11 mouse cellular contexts compared by ENCODE assay signal in genomic region chr11:102025354-102025753, GRCm38 (mm10). TPM values are rescaled to one million over a fixed set of nuclear protein-coding genes. Genes with fewer than 3 reads are reported as not detected.
A peak's percentile ranks its signal among the peaks of the same experiment; 100 is the strongest.
DNase-seq lines count a peak whose midpoint lies in the region; ATAC-seq and TF ChIP-seq lines count a peak whose summit lies in the region.
"Had no signal": no experiment of that assay in that cellular context is flagged by ENCODE, and none has a peak within 500 bp of the region (broad histone marks: within the 10 kb centered on the region; RNA-seq: fewer than 3 reads in every experiment).

No protein-coding gene starts in this region.

- peak; percentile 49 for DNase-seq in gastrocnemius, adult 2 months
- DNase-seq in gastrocnemius, postnatal 36 days = no peak
- no peak for DNase-seq in neural tube, embryonic 11.5 days (ENCODE audit: low spot score)
- no peak for DNase-seq in neural tube, embryonic 10.5 days (ENCODE audit: extremely low spot score, low spot score)
- DNase-seq in testis, postnatal 14 days (ENCODE audit: low spot score) = no peak
- DNase-seq in layer of hippocampus, adult 11-12 months (ENCODE audit: low spot score) = no peak
- DNase-seq in embryo, embryonic 9.5 days (ENCODE audit: extremely low spot score) = no peak
- DNase-seq: kidney, adult 8-10 months had no signal

- no peaks in the 10 kb centered on the region for H3K36me3 ChIP-seq in neural tube, embryonic 11.5 days (ENCODE audit: control insufficient read depth, insufficient read depth, low read length)
- H3K36me3 ChIP-seq in intestine, postnatal 0 days (ENCODE audit: control insufficient read depth, insufficient read depth) = no peaks in the 10 kb centered on the region

- H3K27me3 ChIP-seq in neural tube, embryonic 11.5 days (ENCODE audit: control insufficient read depth, insufficient read depth, low read length) = no peaks in the 10 kb centered on the region
- H3K27me3 ChIP-seq in intestine, postnatal 0 days (replicated peaks; ENCODE audit: control insufficient read depth, insufficient read depth, low read length) = 0 out of 2 replicates have a peak, but pooled peaks cover 9% of the 10 kb centered on the region

- H3K27ac ChIP-seq in gastrocnemius, adult 2 months = peak overlapping the region; percentile 93
- H3K27ac ChIP-seq in neural tube, embryonic 11.5 days (ENCODE audit: low read depth, low read length) = no peak overlapping the region
- no peak overlapping the region for H3K27ac ChIP-seq in intestine, postnatal 0 days (ENCODE audit: low read depth, low read length)
- H3K27ac ChIP-seq: liver, embryonic 14.5 days had no signal

- H3K9me3 ChIP-seq in neural tube, embryonic 11.5 days (ENCODE audit: control insufficient read depth, low read length) = no peaks in the 10 kb centered on the region
- no peaks in the 10 kb centered on the region for H3K9me3 ChIP-seq in intestine, postnatal 0 days (ENCODE audit: control insufficient read depth)

- peak overlapping the region; percentile 78 for H3K4me3 ChIP-seq in gastrocnemius, adult 2 months
- H3K4me3 ChIP-seq in neural tube, embryonic 11.5 days (ENCODE audit: low read depth, low read length) = peak overlapping the region; percentile 50; the same call in 1 of the 2 replicates
- H3K4me3 ChIP-seq in intestine, postnatal 0 days (ENCODE audit: low read depth, low read length) = no peak overlapping the region

- WGBS in neural tube, embryonic 11.5 days = 37% methylated on average over 7 of the region's 7 CpGs
- WGBS in intestine, postnatal 0 days = 60% methylated on average over 7 of the region's 7 CpGs

- peak overlapping the region; percentile 37 for H3K9ac ChIP-seq in neural tube, embryonic 11.5 days (ENCODE audit: low read length)
- no peak overlapping the region for H3K9ac ChIP-seq in intestine, postnatal 0 days (ENCODE audit: low read depth, low read length)
- H3K9ac ChIP-seq: liver, embryonic 14.5 days had no signal

- peak overlapping the region; percentile 88 for H3K4me2 ChIP-seq in neural tube, embryonic 11.5 days (ENCODE audit: low read depth)
- H3K4me2 ChIP-seq in intestine, postnatal 0 days (replicated peaks; ENCODE audit: low read depth) = 0 out of 2 replicates have a peak overlapping the region, but pooled peaks have one; percentile 94

- ATAC-seq in neural tube, embryonic 11.5 days (ENCODE audit: insufficient read depth, low FRiP score, low TSS enrichment) = no peak
- ATAC-seq in intestine, postnatal 0 days = no peak

- intact Hi-C loops in gastrocnemius, adult 2 months (cut with DNase I) = no loop called here
- intact Hi-C loops in gastrocnemius, postnatal 36 days (cut with DNase I) = no loop called here

- TF ChIP-seq CTCF in gastrocnemius, adult 2 months (IDR thresholded peaks at IDR 0.05) = no peak
- TF ChIP-seq CTCF in intestine, postnatal 0 days (IDR thresholded peaks at IDR 0.05; ENCODE audit: low read depth) = no peak

- H3K4me1 ChIP-seq in neural tube, embryonic 11.5 days (ENCODE audit: control insufficient read depth, insufficient read depth, low read length) = peaks cover 29% of the 10 kb centered on the region
- no peaks in the 10 kb centered on the region; the same call in 1 of the 2 replicates for H3K4me1 ChIP-seq in intestine, postnatal 0 days (replicated peaks; ENCODE audit: control insufficient read depth, insufficient read depth, low read length)

RNA-seq across cellular contexts. Expression of gene Mpp3, which starts 2.9 kb away (rescaled TPM):
- 10 to 100 TPM; 19.4 to 34.7 TPM for total RNA-seq in gastrocnemius, adult 2 months (2021)
- total RNA-seq in gastrocnemius, postnatal 36 days (2021) = 10 to 100 TPM; 26.4 to 33.6 TPM
- 28.1 and 35.1 TPM in 2 replicates for polyA plus RNA-seq in neural tube, embryonic 11.5 days (2014; fragmentation: Nextera tagmentation; extraction: Ambion mirVana)
- 8.1 and 8.6 TPM in 2 replicates for polyA plus RNA-seq in intestine, postnatal 0 days (2015; fragmentation: Nextera tagmentation; extraction: Ambion mirVana)

RNA-seq across cellular contexts. Expression of gene Cd300lg, which starts 16.0 kb away (rescaled TPM):
- 10 to 100 TPM; 17.6 to 18.9 TPM for total RNA-seq in gastrocnemius, adult 2 months (2021)
- total RNA-seq in gastrocnemius, postnatal 36 days (2021) = 10 to 100 TPM; 17.6 to 18.2 TPM
- 0.12 and 0.26 TPM in 2 replicates for polyA plus RNA-seq in neural tube, embryonic 11.5 days (2014; fragmentation: Nextera tagmentation; extraction: Ambion mirVana)
- 5.4 and 5.6 TPM in 2 replicates for polyA plus RNA-seq in intestine, postnatal 0 days (2015; fragmentation: Nextera tagmentation; extraction: Ambion mirVana)
- polyA plus RNA-seq: myocyte had no signal

RNA-seq across cellular contexts. Expression of gene Dusp3, which starts 38.5 kb away (rescaled TPM):
- 100 to 1,000 TPM; 123 to 129 TPM for total RNA-seq in gastrocnemius, adult 2 months (2021)
- total RNA-seq in gastrocnemius, postnatal 36 days (2021) = 100 to 1,000 TPM; 126 to 167 TPM
- polyA plus RNA-seq in neural tube, embryonic 11.5 days (2014; fragmentation: Nextera tagmentation; extraction: Ambion mirVana) = 14.0 and 15.3 TPM in 2 replicates
- 49.9 and 53.5 TPM in 2 replicates for polyA plus RNA-seq in intestine, postnatal 0 days (2015; fragmentation: Nextera tagmentation; extraction: Ambion mirVana)

RNA-seq across cellular contexts. Expression of gene Cfap97d1, which starts 41.3 kb away (rescaled TPM):
- total RNA-seq in gastrocnemius, adult 2 months (2021) = not detected
- total RNA-seq in gastrocnemius, postnatal 36 days (2021) = not detected
- polyA plus RNA-seq in neural tube, embryonic 11.5 days (2014; fragmentation: Nextera tagmentation; extraction: Ambion mirVana) = not detected in 2 replicates
- polyA plus RNA-seq in intestine, postnatal 0 days (2015; fragmentation: Nextera tagmentation; extraction: Ambion mirVana) = not detected in 2 replicates
- polyA plus RNA-seq: liver, embryonic 14.5 days; myocyte had no signal

RNA-seq across cellular contexts. Expression of gene Sost, which starts 58.5 kb away (rescaled TPM):
- total RNA-seq in gastrocnemius, adult 2 months (2021) = not detected
- not detected for total RNA-seq in gastrocnemius, postnatal 36 days (2021)
- polyA plus RNA-seq in neural tube, embryonic 11.5 days (2014; fragmentation: Nextera tagmentation; extraction: Ambion mirVana) = not detected in 2 replicates
- polyA plus RNA-seq in intestine, postnatal 0 days (2015; fragmentation: Nextera tagmentation; extraction: Ambion mirVana) = not detected in 2 replicates
